Mouse (Mus musculus) intestine, embryonic 15.5 days (tissue): Measurements from ENCODE around the gene Elovl3. TPM values are rescaled to one million over a fixed set of nuclear protein-coding genes. Genes with fewer than 3 reads are reported as not detected.
"Not testable (repeated sequence)": the region's sequence is repeated elsewhere in the genome, so short reads cannot be mapped to it uniquely, and the experiment has no call there.

ENCODE experiments used
- ATAC-seq: fragments of 200-750 bp; cut with Nextera tagmentation; 2 replicates; pipeline ENCODE4 v1.8.0; 2017; ENCODE audit warnings: moderate TSS enrichment, moderate library complexity
- H3K27ac ChIP-seq: fragments of 300-500 bp; sonication (generic); 2 replicates; pipeline ENCODE4 v1.5.1; 2015; ENCODE audit warnings: mild to moderate bottlenecking, inconsistent platforms
- H3K27me3 ChIP-seq: fragments of 300-500 bp; sonication (generic); replicated peaks from 2 replicates; pipeline ENCODE4 v1.6.1; 2015; ENCODE audit warnings: inconsistent platforms
- H3K36me3 ChIP-seq: fragments of 300-500 bp; sonication (generic); 2 replicates; pipeline ENCODE4 v1.6.1; 2015; ENCODE audit warnings: inconsistent platforms
- H3K4me1 ChIP-seq: fragments of 300-500 bp; sonication (generic); replicated peaks from 2 replicates; pipeline ENCODE4 v1.6.1; 2015; ENCODE audit warnings: inconsistent platforms
- H3K4me2 ChIP-seq: fragments of 300-500 bp; sonication (generic); replicated peaks from 2 replicates; pipeline ENCODE4 v1.6.1; 2015; ENCODE audit warnings: mild to moderate bottlenecking, inconsistent platforms
- H3K4me3 ChIP-seq: fragments of 300-500 bp; sonication (generic); replicated peaks from 2 replicates; pipeline ENCODE4 v1.5.1; 2015; ENCODE audit warnings: inconsistent platforms
- H3K9ac ChIP-seq: fragments of 300-500 bp; sonication (generic); 2 replicates; pipeline ENCODE4 v1.6.1; 2015; ENCODE audit warnings: inconsistent platforms
- H3K9me3 ChIP-seq: fragments of 300-500 bp; sonication (generic); 2 replicates; pipeline ENCODE4 v1.6.1; 2016; ENCODE audit warnings: inconsistent platforms
- WGBS: fragments of 180-500 bp; shearing (Covaris S2); methylation state at CpG from one replicate; pipeline ENCODE4 v1.1.7; 2015; 5-methylcytosine and 5-hydroxymethylcytosine counted together
- polyA plus RNA-seq: library from polyadenylated mRNA; unstranded; fragments of >200 nt; fragmentation: Nextera tagmentation; extraction: Ambion mirVana; gene quantifications from 2 replicates; pipeline ENCODE4 v1.2.1, GENCODE M21; 2015

Elovl3 gene
- polyA plus RNA-seq, 1 experiment from 2014 or later = not detected

- H3K4me1 ChIP-seq = peaks cover 22% of the 10 kb centered on the region
- peak overlapping the region; percentile 50 for H3K9ac ChIP-seq
- H3K4me2 ChIP-seq = peak overlapping the region; percentile 100
- H3K36me3 ChIP-seq = no peaks in the 10 kb centered on the region
- H3K27me3 ChIP-seq = peaks cover 63% of the 10 kb centered on the region
- peak overlapping the region; percentile 54 for H3K4me3 ChIP-seq
- no peaks in the 10 kb centered on the region for H3K9me3 ChIP-seq
- no peak overlapping the region for H3K27ac ChIP-seq
- peak; percentile 37 for ATAC-seq
- WGBS = 2% methylated on average over 49 of the region's 49 CpGs
Measured at GRCm38 (mm10) chr19:46136639-46137580, 5.2 kb downstream of the Elovl3 start.

GRCm38 (mm10) chr19:46140324-46140723 lies 8.6 kb downstream of the Elovl3 start:
- WGBS = 80% methylated on average over 2 of the region's 2 CpGs
- Histone ChIP-seq H3K4me2 (no peak overlapping the region), H3K9ac (no peak overlapping the region), H3K9me3 (no peaks in the 10 kb centered on the region), H3K27me3 (peaks cover 63% of the 10 kb centered on the region), H3K4me3 (no peak overlapping the region), H3K27ac (no peak overlapping the region), H3K4me1 (peaks cover 19% of the 10 kb centered on the region), H3K36me3 (no peaks in the 10 kb centered on the region)
- no peak for ATAC-seq

- Histone ChIP-seq H3K27me3 (peaks cover 61% of the 10 kb centered on the region), H3K9me3 (no peaks in the 10 kb centered on the region), H3K36me3 (no peaks in the 10 kb centered on the region), H3K4me1 (peaks cover 12% of the 10 kb centered on the region), H3K27ac (no peak overlapping the region), H3K4me3 (no peak overlapping the region), H3K9ac (no peak overlapping the region), H3K4me2 (no peak overlapping the region)
- ATAC-seq = 0 out of 2 replicates have a peak, but pooled peaks have one; percentile 23
- 24% methylated on average over 6 of the region's 6 CpGs for WGBS
Measured at GRCm38 (mm10) chr19:46141091-46141490, 9.4 kb downstream of the Elovl3 start.

GRCm38 (mm10) chr19:46147511-46148371 lies 16.0 kb downstream of the Elovl3 start, which contains the start of gene Pitx3:
Gene Pitx3, minus strand, starts transcription at chr19:46148326.
- 2% methylated on average over 42 of the region's 47 CpGs for WGBS

GRCm38 (mm10) chr19:46148372-46148760 lies 16.7 kb downstream of the Elovl3 start:
- 0 out of 2 replicates have a peak overlapping the region, but pooled peaks have one; percentile 20 for H3K9ac ChIP-seq
- peak overlapping the region; percentile 59 for H3K4me3 ChIP-seq
- under 1% methylated on average over 23 of the region's 27 CpGs for WGBS
- H3K36me3 ChIP-seq = no peaks in the 10 kb centered on the region
- H3K4me1 ChIP-seq = peaks cover 20% of the 10 kb centered on the region
- no peaks in the 10 kb centered on the region for H3K9me3 ChIP-seq
- H3K4me2 ChIP-seq = peak overlapping the region; percentile 99
- H3K27me3 ChIP-seq = peaks cover 63% of the 10 kb centered on the region
- peak; percentile 73 for ATAC-seq
- H3K27ac ChIP-seq = no peak overlapping the region

More at GRCm38 (mm10) chr19:46147511-46148371, 16.0 kb downstream of the Elovl3 start, which contains the start of gene Pitx3:
- Histone ChIP-seq H3K4me2 (peak within 1 kb of the TSS; percentile 99), H3K27me3 (peaks cover 69% of the 10 kb centered on the region), H3K4me1 (peaks cover 17% of the 10 kb centered on the region), H3K9ac (peak within 1 kb of the TSS; percentile 20; the same call in 1 of the 2 replicates), H3K27ac (no peak within 1 kb of the TSS), H3K36me3 (no peaks in the 10 kb centered on the region), H3K9me3 (no peaks in the 10 kb centered on the region), H3K4me3 (peak within 1 kb of the TSS; percentile 59)
- ATAC-seq = no peak

- Histone ChIP-seq H3K4me2 (peak overlapping the region; percentile 99), H3K27me3 (peaks cover 57% of the 10 kb centered on the region), H3K27ac (no peak overlapping the region), H3K9me3 (no peaks in the 10 kb centered on the region), H3K9ac (no peak overlapping the region), H3K4me3 (peak overlapping the region; percentile 59; the same call in 1 of the 2 replicates), H3K36me3 (no peaks in the 10 kb centered on the region), H3K4me1 (peaks cover 28% of the 10 kb centered on the region)
- WGBS = 26% methylated on average over 12 of the region's 12 CpGs
- no peak for ATAC-seq
Measured at GRCm38 (mm10) chr19:46149091-46149490, 17.4 kb downstream of the Elovl3 start.

- peak within 1 kb of the TSS; percentile 85 for H3K4me2 ChIP-seq
- peak within 1 kb of the TSS; percentile 85 for H3K4me3 ChIP-seq
- peak within 1 kb of the TSS; percentile 27; the same call in 1 of the 2 replicates for H3K27ac ChIP-seq
- ATAC-seq = peak; percentile 98
- H3K9me3 ChIP-seq = no peaks in the 10 kb centered on the region
- under 1% methylated on average over 37 of the region's 37 CpGs for WGBS
- H3K9ac ChIP-seq = peak within 1 kb of the TSS; percentile 68
- peaks cover 32% of the 10 kb centered on the region for H3K27me3 ChIP-seq
- no peaks in the 10 kb centered on the region for H3K36me3 ChIP-seq
- peaks cover 31% of the 10 kb centered on the region for H3K4me1 ChIP-seq
Measured at GRCm38 (mm10) chr19:46152127-46152803, 20.6 kb downstream of the Elovl3 start, which contains the start of gene Gbf1. Gene Gbf1, plus strand, starts transcription at chr19:46152509.

- H3K4me3 ChIP-seq = no peak overlapping the region
- WGBS = 91% methylated on average over 3 of the region's 3 CpGs
- ATAC-seq = no peak
- no peak overlapping the region for H3K4me2 ChIP-seq
- no peak overlapping the region for H3K27ac ChIP-seq
- H3K4me1 ChIP-seq = no peaks in the 10 kb centered on the region
- no peaks in the 10 kb centered on the region for H3K27me3 ChIP-seq
- peaks cover 11% of the 10 kb centered on the region; the same call in 1 of the 2 replicates for H3K36me3 ChIP-seq
- no peak overlapping the region for H3K9ac ChIP-seq
- no peaks in the 10 kb centered on the region for H3K9me3 ChIP-seq
Measured at GRCm38 (mm10) chr19:46165950-46166349, 34.3 kb downstream of the Elovl3 start.

- 83% methylated on average over 1 of the region's 2 CpGs for WGBS
- not testable (repeated sequence) for H3K9ac ChIP-seq, H3K27me3 ChIP-seq, H3K9me3 ChIP-seq, H3K4me3 ChIP-seq, H3K4me1 ChIP-seq, ATAC-seq, H3K4me2 ChIP-seq, H3K27ac ChIP-seq
- H3K36me3 ChIP-seq = peaks cover 11% of the 10 kb centered on the region; the same call in 1 of the 2 replicates
Measured at GRCm38 (mm10) chr19:46167169-46167568, 35.5 kb downstream of the Elovl3 start.

- WGBS = 88% methylated on average over 3 of the region's 3 CpGs
- no peaks in the 10 kb centered on the region for H3K27me3 ChIP-seq
- no peak overlapping the region for H3K4me3 ChIP-seq
- no peak overlapping the region for H3K4me2 ChIP-seq
- H3K4me1 ChIP-seq = no peaks in the 10 kb centered on the region
- ATAC-seq = no peak
- peaks cover 6% of the 10 kb centered on the region; the same call in 1 of the 2 replicates for H3K36me3 ChIP-seq
- H3K27ac ChIP-seq = no peak overlapping the region
- no peak overlapping the region for H3K9ac ChIP-seq
- H3K9me3 ChIP-seq = no peaks in the 10 kb centered on the region
Measured at GRCm38 (mm10) chr19:46169396-46169795, 37.7 kb downstream of the Elovl3 start.

- H3K36me3 ChIP-seq = peaks cover 6% of the 10 kb centered on the region; the same call in 1 of the 2 replicates
- no peak overlapping the region for H3K4me2 ChIP-seq
- ATAC-seq = no peak
- 71% methylated on average over 1 of the region's 1 CpGs for WGBS
- no peaks in the 10 kb centered on the region for H3K4me1 ChIP-seq
- no peak overlapping the region for H3K9ac ChIP-seq
- H3K27me3 ChIP-seq = no peaks in the 10 kb centered on the region
- no peaks in the 10 kb centered on the region for H3K9me3 ChIP-seq
- H3K4me3 ChIP-seq = no peak overlapping the region
- no peak overlapping the region for H3K27ac ChIP-seq
Measured at GRCm38 (mm10) chr19:46169913-46170312, 38.2 kb downstream of the Elovl3 start.
